Mouse (Mus musculus) heart, postnatal 0 days (tissue): ENCODE data around the gene Cyp4f15.

Experiments
- CTCF ChIP-seq: IDR thresholded peaks from 2 replicates; pipeline ENCODE4 v1.5.1; 2016; ENCODE audit warnings: antibody characterized with exemption, control low read depth, low read depth
- EP300 ChIP-seq: IDR thresholded peaks from 2 replicates; pipeline ENCODE4 v1.6.1; 2016; ENCODE audit warnings: antibody characterized with exemption, low read depth

GRCm38 (mm10) chr17:32685048-32685750, at the start of gene Cyp4f15:
- no peak for TF ChIP-seq CTCF
- TF ChIP-seq EP300: no peak
